Mouse (Mus musculus) megakaryocyte-erythroid progenitor cell, adult 5-6 weeks (primary cell): ENCODE results near the gene Pyroxd1. TPM values are rescaled to one million over a fixed set of nuclear protein-coding genes. Genes with fewer than 3 reads are reported as not detected.
A peak's percentile ranks its signal among the peaks of the same experiment; 100 is the strongest.

Experiments used
- ATAC-seq: replicated peaks from 2 replicates; pipeline ENCODE4 v1.8.0; 2016; ENCODE audit warnings: mild to moderate bottlenecking, inconsistent platforms; ENCODE audit not compliant: severe bottlenecking, poor library complexity, low FRiP score, low TSS enrichment
- total RNA-seq, 2 experiments: library from RNA; stranded (forward) in 1 of 2; stranded (reverse) in 1 of 2; fragments of 200-1000, 215-1000 nt in 1 of 2; fragments of >200 nt in 1 of 2; fragmentation: Nextera tagmentation in 1 of 2; gene quantifications; 2 replicates each; pipeline ENCODE4 v1.2.3; 2014 to 2017

Gene Pyroxd1
- total RNA-seq, 2 experiments from 2014 or later: 10.9 to 15.2 TPM

DNA sequence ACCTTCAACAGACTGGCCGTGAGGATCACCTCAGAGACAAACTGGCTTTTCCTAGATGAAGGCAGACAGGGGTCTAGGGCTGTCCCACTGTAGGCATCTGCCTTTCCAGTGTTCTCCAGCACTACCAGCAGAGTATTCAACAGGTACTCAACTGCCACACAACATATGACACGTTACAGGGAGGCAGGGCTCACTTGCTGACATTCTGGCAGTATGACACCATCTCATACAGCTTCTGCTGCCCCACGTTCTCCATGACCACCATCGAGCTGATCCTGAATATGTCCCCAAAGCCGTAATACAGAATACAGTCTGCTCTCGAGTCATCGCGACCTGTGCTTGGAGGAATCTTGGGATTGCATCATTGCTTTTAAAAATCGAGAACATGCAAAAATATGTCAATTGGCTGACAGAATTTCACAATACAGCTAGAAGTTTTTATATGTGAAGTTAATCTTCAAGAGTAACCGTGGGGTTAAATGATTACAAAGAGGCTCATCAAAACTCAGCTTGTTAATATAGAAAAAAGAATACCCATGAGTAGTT is 21.1 kb downstream of the Pyroxd1 start:
- ATAC-seq: no peak

- no peak for ATAC-seq
These were observed 22.1 kb downstream of the Pyroxd1 start for GRCm38 (mm10) chr6:142367565-142367964.

DNA sequence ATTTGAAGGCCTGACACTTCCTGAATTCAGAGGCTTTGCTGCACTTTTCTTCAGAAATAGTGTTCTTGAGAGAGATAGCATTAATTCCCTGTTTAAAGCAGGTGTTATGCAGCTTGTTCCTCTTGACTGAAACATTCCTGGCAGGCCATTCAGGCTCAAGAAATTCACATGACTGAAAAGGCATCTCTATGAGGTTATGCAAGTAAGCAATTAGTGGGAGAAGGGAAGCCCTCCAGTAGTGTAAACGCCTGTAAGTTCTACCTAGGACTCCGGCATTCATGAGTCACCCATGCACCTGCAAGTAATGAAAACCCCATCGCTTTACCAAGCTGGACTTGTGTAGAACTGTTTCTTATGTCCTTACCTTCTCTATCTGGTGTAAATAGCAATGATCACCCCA is 24.1 kb downstream of the Pyroxd1 start:
- no peak for ATAC-seq

- no peak for ATAC-seq
These were observed 31.6 kb downstream of the Pyroxd1 start for GRCm38 (mm10) chr6:142377081-142377480.

DNA sequence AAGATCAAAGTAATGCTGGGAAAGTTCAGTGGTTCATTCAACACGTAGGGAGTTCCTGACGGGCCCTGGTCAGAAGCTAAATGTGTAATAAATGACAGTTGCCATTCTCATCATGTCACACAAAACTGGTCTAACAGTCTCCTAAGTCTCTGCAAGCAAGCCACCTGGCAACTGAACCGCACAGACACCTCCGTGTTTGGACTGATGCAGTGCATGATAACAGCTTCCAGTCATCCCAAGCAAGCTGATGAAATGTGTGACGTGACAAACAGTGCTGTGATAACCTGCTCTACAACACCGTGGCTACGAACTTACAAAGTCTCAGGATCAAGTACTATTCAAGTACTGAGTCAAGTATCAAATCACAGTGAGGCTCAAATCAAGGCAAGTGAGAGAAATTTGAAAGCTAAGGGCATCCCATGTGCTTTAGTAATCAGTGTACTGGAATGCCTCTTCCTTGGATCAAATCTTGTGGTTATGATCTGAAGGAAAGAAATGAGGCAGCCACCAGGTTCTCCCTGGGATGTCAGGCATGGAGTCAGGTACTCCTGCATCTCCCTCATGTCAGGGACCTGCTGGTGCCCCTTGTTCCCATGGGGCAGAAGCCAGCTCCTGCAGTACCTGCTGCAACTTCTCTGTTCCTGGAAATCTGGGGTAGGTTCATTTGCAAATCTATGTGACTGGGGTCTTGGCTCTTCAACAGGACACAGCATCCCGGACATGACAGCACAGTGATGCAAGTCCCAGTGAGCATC is 33.3 kb downstream of the Pyroxd1 start:
- no peak for ATAC-seq

GRCm38 (mm10) chr6:142379961-142380360 is 34.5 kb downstream of the Pyroxd1 start:
- no peak for ATAC-seq

DNA sequence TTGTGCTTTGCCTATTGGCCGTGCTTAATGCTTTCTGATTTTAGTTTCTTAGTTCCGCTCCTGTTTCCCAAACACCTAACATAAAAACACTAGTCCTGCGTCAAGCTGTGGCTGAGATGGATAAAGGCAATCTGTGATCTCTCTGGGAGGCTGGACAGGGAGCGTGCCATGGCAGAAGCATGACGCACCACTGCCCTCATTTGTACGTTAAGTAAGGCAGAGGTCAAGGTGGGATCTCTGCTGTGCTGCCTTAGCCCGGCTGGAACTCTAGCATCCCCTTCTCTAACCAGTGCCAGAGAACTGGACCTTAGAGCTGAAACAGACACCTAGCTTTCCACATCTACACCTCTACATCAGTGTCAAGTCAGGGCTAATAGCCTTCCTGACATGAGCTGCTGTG is 36.2 kb downstream of the Pyroxd1 start:
- no peak for ATAC-seq

- no peak for ATAC-seq
These were observed 39.1 kb downstream of the Pyroxd1 start for GRCm38 (mm10) chr6:142384521-142384920.

DNA sequence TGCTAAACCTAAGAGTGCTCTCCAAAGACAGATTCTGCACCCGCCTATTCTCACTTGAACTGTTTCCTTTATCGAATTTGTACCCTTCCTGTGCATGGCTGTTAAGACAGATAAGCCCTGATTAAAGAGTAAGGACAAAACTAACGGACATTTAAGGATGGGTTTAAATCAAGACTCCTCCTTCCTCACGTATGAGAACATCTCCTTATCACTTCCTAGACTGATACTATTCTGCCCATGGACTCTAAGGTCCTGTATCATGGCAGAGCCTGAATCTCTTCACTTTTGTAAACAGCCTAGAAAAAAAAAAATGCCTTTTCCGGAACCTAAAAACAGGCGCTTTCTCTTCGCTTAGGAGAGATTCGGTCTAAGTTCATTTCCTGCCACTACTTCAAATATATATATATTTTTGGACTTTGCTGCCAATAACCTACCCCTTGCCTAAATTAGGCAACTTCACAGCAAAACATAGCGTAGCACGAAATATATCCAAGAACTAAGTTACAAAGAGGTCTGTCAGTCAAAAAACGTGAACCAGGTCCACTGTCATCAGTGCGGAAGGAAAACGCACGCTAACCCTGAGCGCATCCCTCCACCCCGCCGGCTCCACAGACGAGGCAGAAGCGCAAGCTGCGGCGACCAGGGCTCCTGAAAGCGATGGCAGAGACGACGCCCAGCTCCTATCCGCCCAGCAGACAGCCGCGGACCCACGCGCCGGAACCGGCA is 41.0 kb downstream of the Pyroxd1 start:
- ATAC-seq: peak; percentile 73

DNA sequence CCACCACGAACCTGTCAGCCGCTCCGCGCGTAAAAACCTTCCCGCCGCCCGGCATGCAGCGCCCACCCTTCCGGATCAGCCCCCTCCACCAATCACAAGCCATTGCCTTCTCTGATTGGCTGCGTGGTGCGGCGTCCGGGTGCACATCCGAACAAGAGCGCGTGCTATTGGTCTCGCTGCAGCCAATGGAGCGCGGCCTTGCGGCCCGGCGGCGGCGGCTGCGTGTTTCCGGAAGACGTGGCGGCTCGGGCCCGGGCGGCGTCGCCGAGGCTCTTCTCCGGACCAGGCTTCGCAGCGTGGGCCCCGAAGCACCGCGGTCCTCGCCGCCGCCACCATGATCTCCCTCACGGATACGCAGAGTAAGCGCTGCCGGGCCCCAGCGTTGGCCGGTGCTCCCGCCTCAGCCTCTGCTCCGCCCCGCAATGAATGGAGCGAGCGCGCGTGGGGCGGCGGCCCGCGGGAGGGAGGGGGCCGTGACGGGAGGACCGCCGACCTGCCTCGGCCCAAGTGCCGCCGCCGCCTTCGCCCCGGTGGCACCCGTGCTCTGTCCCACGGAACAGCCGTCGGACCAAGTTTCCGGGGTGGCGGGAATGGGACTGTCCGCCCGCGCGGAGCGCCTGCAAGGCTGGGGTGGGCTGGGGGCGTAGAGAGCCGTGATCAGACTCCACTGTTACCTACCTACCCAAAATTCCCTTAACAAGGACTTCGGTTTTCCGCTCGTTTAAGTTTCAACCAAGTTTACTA is 41.7 kb downstream of the Pyroxd1 start, which contains the start of the genes Recql and Golt1b:
Gene Recql, minus strand, starts transcription at position 77 of the 744 bp plus-strand sequence.
Gene Golt1b, plus strand, starts transcription at position 211 of the 744 bp plus-strand sequence.
- ATAC-seq: peak; percentile 89

DNA sequence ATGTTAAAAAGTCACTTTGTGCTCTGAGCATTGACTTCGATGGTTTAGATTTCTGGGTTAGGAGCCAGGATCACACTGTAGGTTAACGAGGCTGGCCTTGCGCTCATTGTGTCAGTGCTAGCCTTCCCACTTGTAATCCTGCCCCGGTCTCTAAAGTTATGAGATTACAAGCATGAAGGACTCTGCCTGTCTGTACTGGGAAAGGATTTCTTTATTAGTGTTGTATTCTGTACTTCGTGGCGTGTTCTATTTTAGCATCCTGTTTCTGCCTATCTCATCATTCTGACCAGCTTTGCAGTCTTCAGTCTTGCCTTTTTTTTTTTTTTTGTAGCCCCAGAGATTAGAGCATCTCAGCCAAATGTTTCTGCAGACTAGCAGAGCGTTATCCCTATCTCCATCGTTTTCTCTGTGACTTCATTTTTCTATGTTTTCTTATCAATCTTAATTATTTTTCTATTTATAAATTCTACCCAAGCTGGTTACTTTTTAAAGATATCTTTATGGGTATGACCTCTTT is 42.4 kb downstream of the Pyroxd1 start:
- ATAC-seq: no peak

DNA sequence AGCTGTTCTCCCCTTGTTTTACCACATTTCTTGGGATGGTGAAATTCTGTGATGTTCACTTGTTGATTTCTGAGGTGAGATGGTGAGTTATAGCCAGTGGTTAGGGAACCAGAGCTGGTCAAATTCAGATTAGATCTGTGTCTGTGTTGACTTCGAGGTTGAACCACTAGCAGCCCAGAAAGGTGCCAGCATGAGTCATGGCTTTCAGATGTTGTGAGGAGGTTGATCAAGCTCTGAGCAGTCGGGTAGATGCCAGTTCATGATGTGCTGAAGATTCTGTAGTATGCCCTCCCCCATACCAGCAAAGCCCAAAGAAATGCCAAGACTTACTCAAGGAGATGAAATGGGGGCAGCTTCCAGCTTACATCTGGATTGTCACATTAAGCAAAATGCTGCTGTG is 43.6 kb downstream of the Pyroxd1 start:
- ATAC-seq: no peak

DNA sequence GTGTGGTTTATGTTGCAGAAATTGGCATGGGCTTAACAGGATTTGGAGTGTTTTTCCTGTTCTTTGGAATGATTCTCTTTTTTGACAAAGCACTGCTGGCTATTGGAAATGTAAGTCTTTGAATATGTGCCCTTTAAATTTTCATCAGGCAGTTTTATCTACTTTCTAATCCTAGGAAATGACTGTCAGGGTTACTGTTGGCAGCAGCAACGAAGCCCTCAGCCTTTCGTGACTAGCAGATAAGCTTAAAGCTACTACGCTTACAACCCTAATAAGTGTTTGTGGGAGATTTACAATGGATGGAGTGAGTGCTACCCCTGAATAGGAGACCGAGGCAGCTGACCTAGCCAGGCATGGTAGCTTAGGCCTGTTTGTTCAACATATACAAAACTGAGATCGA is 46.9 kb downstream of the Pyroxd1 start:
- ATAC-seq: peak; percentile 61

GRCm38 (mm10) chr6:142394669-142395068 is 49.2 kb downstream of the Pyroxd1 start:
- ATAC-seq: peak; percentile 66

DNA sequence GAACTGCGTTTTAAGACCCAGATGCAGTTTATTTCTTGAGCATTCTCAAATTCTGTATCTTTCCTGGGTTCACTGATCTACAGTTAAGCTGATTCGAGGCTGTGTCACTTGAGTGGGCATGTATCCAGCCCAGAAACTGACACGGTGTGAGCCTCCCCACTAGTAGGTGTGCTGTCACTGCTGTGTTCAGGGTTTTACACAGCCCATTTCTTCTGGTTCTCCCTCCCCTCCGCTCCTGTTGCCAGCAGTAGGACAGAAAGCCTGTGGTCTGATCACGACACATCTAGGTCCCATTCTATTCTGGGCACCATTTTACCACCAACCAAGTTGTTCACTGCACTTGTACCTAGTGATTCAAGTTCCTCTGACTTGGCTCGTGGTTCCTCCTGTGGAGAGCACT is 50.3 kb downstream of the Pyroxd1 start:
- ATAC-seq: no peak

DNA sequence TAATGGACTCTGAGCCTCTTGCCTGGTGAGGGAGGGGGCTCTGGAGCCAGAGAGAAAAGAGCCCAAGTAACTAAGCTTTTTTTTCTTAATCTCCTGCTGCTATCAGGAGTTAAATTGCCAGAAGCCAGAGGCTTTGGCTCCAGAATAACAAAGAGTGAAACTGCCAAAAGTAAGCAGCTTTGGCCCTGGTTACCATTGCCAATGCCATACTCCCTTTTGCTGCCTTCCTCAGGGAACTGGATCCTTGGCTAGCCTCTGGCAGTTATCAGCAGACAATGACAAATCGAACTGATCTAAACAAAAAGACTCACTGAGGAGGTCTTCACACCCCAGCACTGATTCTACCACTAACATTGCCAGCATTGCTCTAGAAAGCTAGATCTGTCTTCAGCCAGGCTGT is 65.7 kb downstream of the Pyroxd1 start:
- ATAC-seq: no peak
